Mouse (Mus musculus) kidney, adult 2 months (tissue): ENCODE measurements at regions not wholly inside any gene's neighbourhood (a gene's known extent, or its start where the extent isn't known, plus 50 kb on each side); places are given as distances from the start of the nearest gene placed in this dataset.

ENCODE experiments used
- CTCF ChIP-seq: fragments of 200-500 bp; conservative IDR thresholded peaks from 2 replicates; pipeline ENCODE4 v1.5.1; 2011; ENCODE audit warnings: low read depth, mild to moderate bottlenecking, control low read depth, low read length, moderate library complexity, mixed read lengths; ENCODE audit not compliant: insufficient read depth, insufficient read length
- POLR2A ChIP-seq: fragments of 200-500 bp; IDR thresholded peaks from one replicate; pipeline ENCODE4 v1.6.1; 2011; ENCODE audit warnings: low read depth, low read length, control low read depth

DNA sequence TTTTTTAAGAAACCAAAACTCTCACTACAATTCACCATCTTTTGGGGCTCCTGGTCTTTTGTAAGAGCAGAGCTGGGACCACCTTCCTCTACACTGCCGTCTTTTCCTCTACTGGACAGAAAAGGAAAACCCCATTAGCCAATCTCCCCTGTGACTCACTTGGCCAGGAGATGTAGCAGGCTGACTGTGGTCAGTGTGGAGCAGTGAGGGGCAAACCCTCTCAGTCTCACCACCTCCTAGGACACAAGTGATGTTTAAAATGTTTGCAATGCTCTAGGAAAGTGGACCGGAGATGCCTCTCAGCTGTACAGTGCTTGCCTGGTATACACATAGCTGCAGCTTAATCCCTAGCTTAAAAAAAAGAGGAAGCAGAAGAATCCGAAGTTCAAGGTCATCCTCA is 63.0 kb upstream of the Daam1 start:
- no peak for TF ChIP-seq CTCF
- TF ChIP-seq POLR2A = no peak
